Mouse (Mus musculus): ENCODE measurements around the gene Notch2.
A peak's percentile ranks its signal among the peaks of the same experiment; 100 is the strongest.
"Not testable (repeated sequence)": the region's sequence is repeated elsewhere in the genome, so short reads cannot be mapped to it uniquely, and the experiment has no call there.

Notch2 gene

DNA sequence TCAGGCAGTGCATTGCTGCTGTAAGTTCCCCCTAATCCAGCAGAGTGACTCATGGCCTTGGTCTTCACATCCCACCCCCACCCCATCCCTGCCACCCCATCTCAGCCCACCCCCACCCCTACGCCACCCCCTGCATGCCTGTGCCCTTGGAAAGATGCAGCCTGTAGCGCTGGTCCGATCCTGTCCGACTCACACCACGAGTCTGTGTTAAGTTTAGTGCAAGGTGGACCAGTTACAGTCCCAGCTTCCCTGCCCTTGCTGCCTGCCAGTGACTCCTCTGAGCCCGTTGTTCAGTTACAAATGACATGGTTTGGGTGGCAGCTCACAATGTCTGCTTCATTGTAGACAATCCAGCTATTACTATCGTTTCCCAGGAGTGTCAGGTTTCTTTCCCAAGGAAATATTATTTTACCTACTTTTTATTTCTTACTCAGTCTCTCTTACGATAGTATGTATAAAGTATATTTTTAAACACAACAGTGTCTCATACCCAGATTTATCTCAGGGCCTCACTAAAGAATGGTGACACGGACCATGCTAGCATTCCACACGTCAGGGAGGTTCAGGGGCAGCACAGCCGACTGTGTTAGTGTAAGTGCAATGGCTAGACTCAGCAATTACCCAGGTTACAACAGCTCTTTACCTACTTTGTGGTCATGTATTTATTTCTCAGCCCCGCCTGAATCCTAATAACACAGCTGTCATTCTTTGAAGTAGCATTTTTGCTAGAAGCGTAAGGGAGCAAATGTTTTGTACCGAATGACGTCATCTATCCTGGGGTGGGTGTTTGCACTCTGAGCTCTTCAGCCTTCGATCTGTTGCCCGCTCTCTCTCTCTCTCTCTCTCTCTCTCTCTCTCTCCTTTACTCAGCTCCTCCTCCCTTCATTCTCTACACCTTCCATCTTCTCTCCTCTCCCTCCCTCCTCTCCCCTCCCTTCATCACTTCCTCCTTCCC, 81.6 kb downstream of the Notch2 start:
- DNase-seq (ENCODE audit: extremely low spot score, low spot score) = no peak

DNA sequence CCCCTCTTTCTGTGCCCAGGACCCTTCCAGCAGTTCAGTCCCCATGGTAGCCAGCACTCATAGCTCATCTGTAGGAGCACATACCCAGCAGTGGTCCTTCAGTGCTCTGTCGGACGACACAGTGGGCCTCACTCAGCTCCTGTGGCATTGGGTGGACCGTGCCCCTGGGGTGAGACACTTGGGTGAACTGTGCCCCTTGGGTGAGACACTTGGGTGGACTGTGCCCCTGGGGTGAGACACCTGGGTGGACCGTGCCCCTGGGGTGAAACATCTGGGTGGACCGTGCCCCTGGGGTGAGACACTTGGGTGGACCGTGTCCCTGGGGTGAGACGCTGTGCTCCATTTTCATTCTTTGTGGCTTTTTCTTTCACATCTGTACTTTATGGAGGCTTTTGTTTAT, 83.7 kb downstream of the Notch2 start:
- no peak for DNase-seq (ENCODE audit: extremely low spot score, low spot score)

DNA sequence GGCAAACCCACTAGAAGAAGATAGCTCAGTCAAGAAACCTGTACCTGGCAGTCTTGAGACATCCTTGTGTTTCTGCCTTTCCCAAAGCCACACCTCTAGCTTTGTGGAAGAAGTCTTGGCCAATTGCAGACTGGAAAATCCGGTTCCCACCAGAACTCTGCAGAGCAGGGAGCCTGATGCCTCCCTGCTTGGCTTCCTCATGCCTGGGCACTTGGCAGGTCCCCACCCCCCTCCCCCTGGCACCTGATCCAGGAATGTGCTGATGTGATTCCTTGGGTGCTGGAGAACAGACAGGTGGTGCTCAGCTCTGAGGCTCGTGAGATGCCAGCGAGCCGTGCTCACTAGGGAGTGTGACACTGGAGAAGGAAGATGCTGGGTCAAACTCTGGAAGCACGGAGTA, 85.3 kb downstream of the Notch2 start:
- no peak for DNase-seq (ENCODE audit: extremely low spot score, low spot score)

DNA sequence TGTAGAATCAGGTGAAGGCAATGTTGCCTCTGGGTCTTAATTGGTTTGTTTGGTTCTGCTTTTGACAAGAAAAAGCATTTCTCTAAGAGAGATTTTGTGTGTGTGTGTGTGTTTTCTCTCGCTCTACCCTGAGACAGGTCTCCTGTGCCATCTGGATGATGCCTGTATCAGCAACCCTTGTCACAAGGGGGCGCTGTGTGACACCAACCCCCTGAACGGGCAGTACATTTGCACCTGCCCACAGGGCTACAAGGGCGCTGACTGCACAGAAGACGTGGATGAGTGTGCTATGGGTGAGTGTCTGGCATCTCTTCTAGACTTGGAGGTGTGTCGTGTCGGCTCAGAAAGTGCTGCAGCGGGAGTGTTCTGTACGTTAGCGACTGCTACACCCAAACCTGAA, 86.0 kb downstream of the Notch2 start:
- DNase-seq (ENCODE audit: extremely low spot score, low spot score) = no peak

DNA sequence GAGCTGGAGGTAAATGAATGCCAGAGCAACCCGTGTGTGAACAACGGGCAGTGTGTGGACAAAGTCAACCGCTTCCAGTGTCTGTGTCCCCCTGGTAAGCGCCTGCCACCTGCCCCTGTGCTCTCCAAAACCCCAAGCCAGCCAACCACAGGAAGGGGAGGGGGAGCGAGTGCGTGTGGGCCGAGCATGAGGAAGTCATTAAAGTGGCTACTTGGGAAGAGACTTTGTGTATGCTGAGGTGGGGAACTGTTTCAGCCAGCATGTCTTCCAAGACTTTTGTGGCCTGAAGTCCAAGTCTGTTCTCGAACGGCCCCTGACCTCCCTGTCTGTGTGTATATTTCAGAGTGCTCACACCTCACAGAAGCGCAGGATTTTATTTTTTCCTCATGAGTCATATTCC, 88.2 kb downstream of the Notch2 start:
- DNase-seq (ENCODE audit: extremely low spot score, low spot score) = no peak

DNA sequence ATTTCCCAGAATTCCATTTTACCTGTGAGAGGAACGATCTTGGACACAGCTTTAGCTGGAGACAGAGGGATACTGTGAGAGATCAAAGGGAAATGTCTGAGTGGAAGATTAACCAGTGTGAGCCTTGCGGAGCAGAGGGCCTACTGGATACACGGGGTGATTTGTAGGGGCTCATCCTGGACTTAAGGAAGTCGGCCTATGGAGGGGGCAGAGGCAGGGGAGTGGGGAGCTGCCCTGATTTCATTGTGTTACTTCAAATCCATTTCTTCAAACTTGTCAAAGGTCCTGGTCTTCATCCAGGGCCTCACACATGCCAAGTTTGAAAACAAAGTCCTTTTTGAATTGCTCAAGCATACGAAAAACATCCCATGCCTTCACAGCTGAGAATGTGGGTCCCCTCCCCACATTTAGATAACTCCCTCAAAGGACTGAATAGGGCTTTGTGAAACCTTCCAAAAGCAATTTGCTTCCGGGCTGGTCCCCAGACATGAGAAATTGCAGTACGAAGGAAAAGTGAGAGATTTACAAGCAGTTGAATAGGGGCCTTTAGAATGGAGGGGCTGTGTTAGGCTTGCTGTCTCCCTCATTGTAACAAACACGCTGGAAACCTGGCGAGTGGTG, 91.6 kb downstream of the Notch2 start:
- no peak for DNase-seq (ENCODE audit: extremely low spot score, low spot score)

DNA sequence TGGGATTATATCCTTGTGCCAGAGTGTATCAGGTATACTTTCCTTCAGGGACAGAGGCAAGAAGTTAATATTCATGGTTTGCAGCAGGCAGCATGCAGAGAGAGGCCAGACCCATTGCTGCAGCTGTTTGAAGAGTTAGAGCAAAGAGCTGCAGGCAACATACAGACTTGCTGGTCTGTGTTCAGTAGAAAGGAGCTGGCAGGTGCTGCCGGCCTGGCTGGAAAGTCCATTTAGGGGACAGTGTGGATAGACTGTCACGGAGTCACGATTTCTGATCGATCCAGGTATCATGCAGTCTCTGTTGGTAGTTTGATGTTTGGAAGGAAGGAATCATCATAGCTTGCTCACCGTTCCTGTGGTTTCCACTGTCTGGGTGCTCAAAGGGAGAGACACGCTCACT, 92.2 kb downstream of the Notch2 start:
- no peak for DNase-seq (ENCODE audit: extremely low spot score, low spot score)

DNA sequence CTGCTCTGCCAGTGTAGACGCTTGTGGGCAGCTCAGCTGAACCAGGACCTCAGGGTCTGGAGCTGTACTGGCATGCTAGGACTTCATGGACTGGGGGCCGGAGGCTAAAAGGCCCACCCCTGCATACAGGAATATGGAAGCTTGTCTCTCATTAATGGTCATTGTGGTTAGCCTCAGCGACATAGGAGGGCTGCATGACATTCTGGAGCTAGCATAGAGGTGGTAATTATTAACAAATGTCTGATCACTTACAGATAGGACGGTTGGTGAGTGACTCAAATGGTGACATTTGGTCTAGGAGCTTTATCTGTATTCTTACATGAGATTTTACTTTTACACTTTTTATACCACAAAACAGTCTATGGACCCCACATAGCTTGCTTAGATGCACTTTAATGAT, 92.8 kb downstream of the Notch2 start:
- no peak for DNase-seq (ENCODE audit: extremely low spot score, low spot score)

DNA sequence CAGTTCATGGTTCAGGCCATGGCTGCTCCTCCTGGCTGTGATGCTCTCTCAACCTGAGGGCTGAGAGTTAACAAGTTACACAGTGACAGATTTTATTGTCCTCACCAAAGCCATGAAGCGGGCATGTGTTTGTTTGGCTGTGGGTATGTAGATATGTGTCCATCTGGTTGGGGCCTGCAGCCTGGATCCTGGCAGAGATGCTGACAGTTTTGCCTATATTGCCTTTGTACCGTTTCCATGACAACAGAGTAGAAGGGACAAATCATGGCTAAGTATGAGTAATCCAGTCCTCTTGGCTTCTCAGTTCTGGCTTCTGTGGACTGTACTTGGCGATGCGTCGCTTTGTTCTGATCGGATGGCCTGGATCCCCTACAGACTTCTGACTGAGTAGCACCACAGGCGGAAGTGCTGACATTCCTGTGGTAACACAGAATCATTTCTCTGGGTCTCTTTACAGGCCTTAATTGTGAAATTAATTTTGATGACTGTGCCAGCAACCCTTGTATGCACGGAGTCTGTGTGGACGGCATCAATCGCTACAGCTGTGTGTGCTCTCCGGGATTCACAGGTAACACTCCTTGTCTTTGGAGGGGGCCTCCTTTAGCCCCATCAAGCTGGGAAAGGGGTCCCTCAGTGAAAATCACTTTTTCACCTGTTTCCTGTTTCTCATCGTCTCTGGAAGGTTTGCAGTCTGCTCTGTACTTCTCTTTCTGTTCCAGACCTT, 93.4 kb downstream of the Notch2 start:
- DNase-seq (ENCODE audit: extremely low spot score, low spot score) = no peak

DNA sequence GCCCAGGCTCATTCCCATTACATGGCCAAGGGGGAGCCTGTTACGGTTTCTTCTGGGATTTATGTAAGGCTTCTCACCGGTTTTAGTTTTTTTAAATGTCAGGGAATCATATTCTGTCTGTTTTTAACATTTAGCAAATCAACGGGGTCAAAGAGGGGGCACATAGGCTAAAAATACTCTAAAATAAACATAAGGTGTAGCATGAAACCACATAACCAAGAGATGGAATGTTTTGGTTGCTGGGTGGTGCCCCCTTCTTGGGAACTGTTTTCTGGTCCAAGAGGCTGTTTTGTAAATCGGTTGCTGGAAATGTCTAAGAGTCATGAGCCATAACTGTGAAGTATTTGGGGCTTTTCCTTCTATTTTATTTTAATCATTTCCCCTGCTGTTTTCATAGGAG, 95.1 kb downstream of the Notch2 start:
- no peak for DNase-seq (ENCODE audit: extremely low spot score, low spot score)

DNA sequence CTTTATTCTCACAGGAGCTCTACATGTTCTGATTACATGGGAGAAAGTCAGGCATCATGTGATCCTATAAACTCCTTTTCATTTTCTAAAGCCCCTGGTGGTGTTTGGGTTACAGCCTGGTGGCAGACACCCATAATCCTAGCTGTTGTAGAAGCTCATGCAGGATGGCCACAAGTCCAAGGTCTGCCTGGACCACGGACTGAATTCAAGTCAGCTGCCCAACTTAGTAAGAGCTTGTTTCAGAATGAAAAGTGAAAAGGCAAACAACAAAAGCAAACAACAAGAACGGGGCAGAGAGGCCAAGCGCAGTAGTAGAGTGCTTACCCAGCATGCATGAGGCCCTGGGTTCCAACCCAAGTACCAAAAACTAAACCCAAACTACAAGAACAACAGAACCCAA, 95.5 kb downstream of the Notch2 start:
- no peak for DNase-seq (ENCODE audit: extremely low spot score, low spot score)

DNA sequence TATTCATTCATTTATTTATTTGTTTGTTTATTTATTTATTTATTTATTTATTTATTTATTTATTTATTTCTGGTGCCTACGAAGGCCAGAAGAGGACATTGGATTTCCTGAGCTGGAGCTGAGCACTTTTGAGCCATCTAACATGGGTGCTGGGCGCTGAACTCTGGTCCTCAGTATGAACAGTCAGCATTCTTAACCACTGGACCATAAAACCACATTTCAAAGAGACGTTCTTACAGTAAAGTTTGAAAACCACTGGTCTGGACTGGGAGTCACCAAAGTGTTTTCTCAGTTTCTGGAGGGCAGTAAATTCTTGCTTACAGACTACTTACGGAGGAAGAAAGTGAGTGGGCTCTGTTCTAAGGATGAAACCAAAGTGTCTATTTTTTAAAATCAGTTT, 97.3 kb downstream of the Notch2 start:
- no peak for DNase-seq (ENCODE audit: extremely low spot score, low spot score)

DNA sequence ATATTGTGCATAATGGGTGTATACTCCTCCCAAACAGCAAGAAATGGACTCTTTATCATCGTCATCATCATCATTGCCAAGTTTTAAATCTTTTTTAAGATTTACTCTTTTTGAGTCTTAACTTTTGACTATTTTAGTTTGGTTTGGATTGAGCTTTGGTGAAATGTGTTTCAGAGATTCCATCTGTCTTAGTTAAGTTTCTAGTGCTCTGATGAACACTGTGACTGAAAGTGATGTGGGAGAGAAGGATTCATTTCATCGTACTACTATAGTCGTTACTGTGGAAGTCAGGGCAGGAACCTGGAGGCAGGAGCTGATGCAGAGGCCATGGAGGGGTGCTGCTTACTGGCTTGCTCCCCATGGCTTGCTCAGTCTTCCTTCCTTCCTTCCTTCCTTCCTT, 104.9 kb downstream of the Notch2 start:
- DNase-seq (ENCODE audit: extremely low spot score, low spot score) = no peak

DNA sequence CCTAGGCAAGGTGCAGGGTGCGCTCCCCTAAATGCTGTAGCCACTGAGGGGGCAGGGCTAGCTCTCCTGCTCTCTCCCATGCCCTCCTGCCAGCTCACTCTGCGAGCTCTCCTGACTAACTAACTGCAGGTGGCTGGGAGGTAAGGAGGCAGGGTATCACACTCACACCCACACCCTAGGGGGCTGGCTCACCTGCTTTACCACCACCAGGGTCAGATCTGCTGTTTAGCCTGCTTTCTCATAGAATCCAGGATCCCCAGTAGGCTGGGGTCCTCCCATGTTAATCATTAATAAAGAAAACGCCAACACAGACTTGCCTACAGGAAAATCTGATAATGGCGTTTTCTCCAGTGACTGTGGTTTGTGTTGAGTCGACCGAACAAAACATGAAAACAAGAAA, 106.0 kb downstream of the Notch2 start:
- DNase-seq (ENCODE audit: extremely low spot score, low spot score) = no peak

DNA sequence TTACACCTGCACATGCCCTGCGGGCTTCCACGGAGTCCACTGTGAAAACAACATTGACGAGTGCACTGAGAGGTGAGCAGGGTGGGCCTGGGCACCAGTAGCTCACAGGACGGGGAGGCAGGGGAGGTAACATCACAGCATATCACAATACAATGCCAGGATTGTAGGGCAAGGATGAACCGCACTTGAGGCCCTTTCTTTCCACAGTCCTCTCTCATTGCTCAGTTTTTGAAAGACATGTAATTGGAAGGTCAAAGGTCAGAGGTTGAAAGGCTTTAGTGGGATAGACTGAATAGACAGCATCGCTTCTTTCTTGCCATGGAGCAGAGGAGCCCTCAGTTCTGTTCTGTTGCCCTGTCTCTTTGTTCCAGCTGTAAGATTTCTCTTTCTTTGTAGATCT, 107.6 kb downstream of the Notch2 start:
- DNase-seq (ENCODE audit: extremely low spot score, low spot score) = peak; percentile 33

DNA sequence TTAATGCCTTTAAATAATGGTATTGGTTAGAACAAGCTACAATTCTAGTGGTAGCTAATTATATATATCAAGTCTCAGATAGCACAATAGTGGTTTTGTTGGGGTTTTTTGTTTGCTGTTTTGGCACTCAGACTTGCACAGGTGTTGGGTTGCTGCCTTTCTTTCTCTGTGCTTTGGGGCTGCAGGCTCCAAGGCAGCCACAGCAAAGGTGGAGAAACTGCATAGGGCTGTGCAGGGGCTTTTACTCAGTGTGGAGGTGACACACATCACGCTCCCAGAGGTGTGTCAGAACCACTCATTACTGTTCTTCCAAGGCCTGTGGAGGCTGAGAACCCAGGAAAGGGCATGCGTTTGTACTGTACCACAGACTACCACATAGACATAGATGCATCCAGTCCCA, 114.4 kb downstream of the Notch2 start:
- DNase-seq (ENCODE audit: extremely low spot score, low spot score) = no peak

DNA sequence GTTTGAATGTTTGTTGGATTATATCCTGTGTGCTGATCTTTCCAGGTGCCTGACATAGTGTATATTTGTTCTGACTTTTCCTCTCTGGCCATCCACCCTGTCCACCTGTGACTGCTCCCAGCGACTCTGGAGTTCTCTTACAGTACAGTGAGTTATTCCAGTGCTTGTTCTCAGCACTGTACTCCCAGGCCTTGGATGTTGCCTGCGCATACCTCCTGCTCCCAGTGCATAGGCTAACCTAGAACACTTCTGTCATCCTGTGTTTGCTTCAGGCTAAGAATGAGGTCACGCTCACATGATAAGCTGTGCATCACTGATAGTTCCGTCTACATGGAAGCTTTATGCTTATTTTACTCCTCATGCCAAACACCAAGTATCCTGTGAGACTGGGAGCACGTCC, 115.4 kb downstream of the Notch2 start:
- DNase-seq (ENCODE audit: extremely low spot score, low spot score) = no peak

DNA sequence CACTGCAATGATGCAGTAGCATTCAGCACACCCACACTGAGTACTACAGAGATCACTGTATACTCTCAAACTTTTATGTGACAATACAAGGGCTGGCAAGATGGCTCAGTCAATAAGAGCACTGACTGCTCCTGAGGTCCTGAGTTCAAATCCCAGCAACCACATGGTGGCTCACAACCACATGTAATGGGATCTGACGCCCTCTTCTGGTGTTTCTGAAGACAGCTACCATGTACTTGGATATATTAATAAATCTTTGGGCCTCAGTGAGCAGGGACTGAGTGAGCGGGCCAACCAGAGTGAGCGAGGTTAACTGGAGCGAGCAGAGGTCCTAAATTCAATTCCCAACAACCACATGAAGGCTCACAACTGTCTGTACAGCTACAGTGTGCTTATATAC, 118.8 kb downstream of the Notch2 start:
- DNase-seq (ENCODE audit: extremely low spot score, low spot score) = not testable (repeated sequence)

DNA sequence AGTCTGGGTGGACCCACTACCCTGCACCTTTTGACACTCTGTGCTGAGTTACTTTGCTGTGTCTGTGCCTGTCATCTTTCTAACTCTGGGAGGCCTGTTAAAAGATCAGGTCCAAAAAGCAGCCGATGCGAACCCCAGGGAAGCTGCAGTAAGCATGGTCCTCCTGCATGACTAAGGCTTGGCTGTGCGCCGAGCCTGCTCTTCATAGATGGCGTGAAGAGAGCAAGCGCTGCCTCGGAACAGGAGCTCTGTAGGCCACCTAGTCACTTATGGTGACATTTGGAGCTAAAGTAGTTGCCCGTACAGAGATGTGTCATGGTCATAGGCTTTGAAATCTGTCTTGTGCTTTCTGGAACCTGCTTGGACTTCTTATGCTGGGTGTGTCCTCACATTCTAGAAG, 119.3 kb downstream of the Notch2 start:
- no peak for DNase-seq (ENCODE audit: extremely low spot score, low spot score)

DNA sequence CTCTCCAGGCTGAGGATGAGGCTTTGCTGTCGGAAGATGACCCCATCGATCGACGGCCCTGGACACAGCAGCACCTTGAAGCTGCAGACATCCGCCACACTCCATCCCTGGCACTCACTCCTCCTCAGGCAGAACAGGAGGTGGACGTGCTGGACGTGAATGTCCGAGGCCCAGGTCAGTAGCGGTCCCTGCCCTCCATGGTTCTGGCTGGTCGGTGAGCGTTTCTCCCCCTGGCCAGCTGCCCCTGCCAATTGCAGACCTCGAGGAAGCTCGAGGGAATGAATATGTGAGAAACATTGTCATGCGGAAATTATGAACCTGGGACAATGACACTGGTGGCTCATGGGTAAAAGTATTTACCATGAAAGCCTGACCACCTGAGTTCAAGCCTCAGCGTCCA, 128.1 kb downstream of the Notch2 start:
- DNase-seq (ENCODE audit: extremely low spot score, low spot score) = no peak

DNA sequence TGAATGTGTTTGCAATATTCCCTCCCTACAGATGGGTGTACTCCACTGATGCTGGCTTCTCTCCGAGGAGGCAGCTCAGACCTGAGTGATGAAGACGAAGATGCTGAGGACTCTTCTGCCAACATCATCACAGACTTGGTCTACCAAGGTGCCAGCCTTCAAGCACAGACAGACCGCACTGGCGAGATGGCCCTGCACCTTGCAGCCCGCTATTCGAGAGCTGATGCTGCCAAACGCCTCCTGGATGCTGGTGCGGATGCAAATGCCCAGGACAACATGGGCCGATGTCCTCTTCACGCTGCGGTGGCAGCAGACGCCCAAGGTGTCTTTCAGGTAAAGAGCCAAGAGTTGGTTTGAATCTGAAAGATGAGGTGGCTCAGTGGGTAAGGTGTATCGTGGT, 129.5 kb downstream of the Notch2 start:
- no peak for DNase-seq (ENCODE audit: extremely low spot score, low spot score)

DNA sequence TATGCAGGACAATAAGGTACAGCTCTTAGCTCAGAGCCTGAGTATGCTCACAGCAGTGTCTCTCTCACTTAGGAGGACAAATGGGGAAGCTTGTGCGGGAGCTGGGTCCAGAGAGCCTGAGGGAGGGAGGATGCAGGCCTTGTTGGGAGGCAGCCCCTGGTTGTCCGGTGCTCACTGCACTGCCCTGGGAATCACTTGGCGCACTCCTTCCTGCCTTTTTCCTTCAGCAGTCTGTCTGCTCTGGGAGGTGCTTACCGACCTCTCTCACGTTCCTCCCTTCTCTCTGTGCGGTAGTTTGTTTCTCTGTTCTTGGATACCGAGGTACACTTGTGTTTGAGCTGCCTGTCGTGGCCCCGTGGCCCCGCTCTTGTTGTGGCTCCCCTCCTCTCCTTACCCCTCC, 131.9 kb downstream of the Notch2 start:
- no peak for DNase-seq (ENCODE audit: extremely low spot score, low spot score)
